Mouse (Mus musculus) liver, postnatal 0 days (tissue): ENCODE results near the gene Mst1. TPM values are rescaled to one million over a fixed set of nuclear protein-coding genes. Genes with fewer than 3 reads are reported as not detected.
A peak's percentile ranks its signal among the peaks of the same experiment; 100 is the strongest.

ENCODE experiments used
- ATAC-seq: fragments of 200-750 bp; cut with Nextera tagmentation; 2 replicates; pipeline ENCODE4 v1.8.0; 2017; ENCODE audit warnings: mild to moderate bottlenecking, moderate library complexity
- DNase-seq: peaks from one replicate; pipeline ENCODE4 v3.0.0-alpha.2; 2016
- H3K27ac ChIP-seq: fragments of 300-500 bp; sonication (generic); 2 replicates; pipeline ENCODE4 v1.5.1; 2014; ENCODE audit warnings: antibody characterized with exemption, moderate library complexity, mild to moderate bottlenecking, low read depth
- H3K27me3 ChIP-seq: fragments of 300-500 bp; sonication (generic); 2 replicates; pipeline ENCODE4 v1.6.1; 2014; ENCODE audit warnings: low read length, control low read depth, mixed read lengths; ENCODE audit not compliant: insufficient read depth
- H3K36me3 ChIP-seq: fragments of 300-500 bp; sonication (generic); replicated peaks from 2 replicates; pipeline ENCODE4 v1.6.1; 2014; ENCODE audit warnings: mild to moderate bottlenecking, control low read depth, low read length, moderate library complexity, mixed read lengths; ENCODE audit not compliant: insufficient read depth
- H3K4me1 ChIP-seq: fragments of 300-500 bp; sonication (generic); 2 replicates; pipeline ENCODE4 v1.6.1; 2014; ENCODE audit warnings: antibody characterized with exemption, mild to moderate bottlenecking, control low read depth; ENCODE audit not compliant: insufficient read depth
- H3K4me2 ChIP-seq: fragments of 300-500 bp; sonication (generic); 2 replicates; pipeline ENCODE4 v1.6.1; 2014; ENCODE audit warnings: low read depth, mild to moderate bottlenecking, low read length, moderate library complexity, mixed read lengths
- H3K4me3 ChIP-seq: fragments of 300-500 bp; sonication (generic); 2 replicates; pipeline ENCODE4 v1.5.1; 2014; ENCODE audit warnings: low read depth, low read length
- H3K9ac ChIP-seq: fragments of 300-500 bp; sonication (generic); replicated peaks from 2 replicates; pipeline ENCODE4 v1.6.1; 2014; ENCODE audit warnings: mild to moderate bottlenecking, moderate library complexity
- H3K9me3 ChIP-seq: fragments of 300-500 bp; sonication (generic); 2 replicates; pipeline ENCODE4 v1.6.1; 2016; ENCODE audit warnings: mild to moderate bottlenecking, control low read depth, low read length, mixed read lengths
- CTCF ChIP-seq: sonication (generic); IDR thresholded peaks from 2 replicates; pipeline ENCODE4 v1.5.1; 2016; ENCODE audit warnings: antibody characterized with exemption, low read depth
- EP300 ChIP-seq: IDR thresholded peaks from 2 replicates; pipeline ENCODE4 v1.6.1; 2016; ENCODE audit warnings: antibody characterized with exemption, low read depth, mild to moderate bottlenecking
- WGBS: fragments of 180-500 bp; shearing (Covaris S2); extraction: QIAGEN DNeasy Blood & Tissue Kit; methylation state at CpG from one replicate; pipeline ENCODE4 v1.1.7; 2014; ENCODE audit not compliant: insufficient replicate concordance; 5-methylcytosine and 5-hydroxymethylcytosine counted together
- polyA plus RNA-seq: library from polyadenylated mRNA; unstranded; fragments of >200 nt; fragmentation: Nextera tagmentation; extraction: Ambion mirVana; gene quantifications from 2 replicates; pipeline ENCODE4 v1.2.1, GENCODE M21; 2015

Mst1 gene
- polyA plus RNA-seq, 1 experiment from 2014 or later = 93.0 TPM

GRCm38 (mm10) chr9:108095949-108096712 lies 15.9 kb downstream of the Mst1 start:
- peak; percentile 57 for ATAC-seq
- peak overlapping the region; percentile 92 for H3K4me2 ChIP-seq
- 40% methylated on average over 10 of the region's 10 CpGs for WGBS
- no peaks in the 10 kb centered on the region for H3K9me3 ChIP-seq
- no peaks in the 10 kb centered on the region for H3K27me3 ChIP-seq
- TF ChIP-seq CTCF (peak; percentile 54), EP300 (peak; percentile 14; the same call in 1 of the 2 replicates)
- peaks cover 33% of the 10 kb centered on the region for H3K4me1 ChIP-seq
- peak; percentile 57 for DNase-seq
- H3K27ac ChIP-seq = peak overlapping the region; percentile 98
- H3K4me3 ChIP-seq = peak overlapping the region; percentile 76
- H3K9ac ChIP-seq = peak overlapping the region; percentile 92
- H3K36me3 ChIP-seq = peaks cover 19% of the 10 kb centered on the region

- ATAC-seq (no peak), DNase-seq (no peak)
- Histone ChIP-seq H3K27ac (no peak overlapping the region), H3K9me3 (no peaks in the 10 kb centered on the region), H3K36me3 (no peaks in the 10 kb centered on the region), H3K4me1 (peaks cover 26% of the 10 kb centered on the region), H3K4me3 (no peak overlapping the region), H3K9ac (no peak overlapping the region), H3K27me3 (no peaks in the 10 kb centered on the region), H3K4me2 (no peak overlapping the region)
- WGBS = 89% methylated on average over 8 of the region's 8 CpGs
- TF ChIP-seq CTCF = no peak
- no peak for TF ChIP-seq EP300
Measured at GRCm38 (mm10) chr9:108099619-108100018, 19.4 kb downstream of the Mst1 start.

GRCm38 (mm10) chr9:108104766-108105548 lies 24.7 kb downstream of the Mst1 start:
- no peaks in the 10 kb centered on the region for H3K9me3 ChIP-seq
- DNase-seq = peak; percentile 79
- peaks cover 3% of the 10 kb centered on the region; the same call in 1 of the 2 replicates for H3K27me3 ChIP-seq
- H3K9ac ChIP-seq = peak overlapping the region; percentile 47
- peak overlapping the region; percentile 31 for H3K27ac ChIP-seq
- WGBS = 44% methylated on average over 31 of the region's 31 CpGs
- peaks cover 25% of the 10 kb centered on the region for H3K4me1 ChIP-seq
- H3K36me3 ChIP-seq = no peaks in the 10 kb centered on the region
- peak overlapping the region; percentile 29 for H3K4me3 ChIP-seq
- no peak for TF ChIP-seq EP300
- peak; percentile 85 for ATAC-seq
- peak overlapping the region; percentile 62 for H3K4me2 ChIP-seq

- 67% methylated on average over 12 of the region's 12 CpGs for WGBS
- no peak for TF ChIP-seq CTCF
- TF ChIP-seq EP300 = no peak
- Histone ChIP-seq H3K27me3 (peaks cover 3% of the 10 kb centered on the region; the same call in 1 of the 2 replicates), H3K4me3 (0 out of 2 replicates have a peak overlapping the region, but pooled peaks have one; percentile 29), H3K36me3 (no peaks in the 10 kb centered on the region), H3K27ac (peak overlapping the region; percentile 31; the same call in 1 of the 2 replicates), H3K9ac (peak overlapping the region; percentile 47; the same call in 1 of the 2 replicates), H3K4me2 (peak overlapping the region; percentile 62), H3K4me1 (peaks cover 25% of the 10 kb centered on the region), H3K9me3 (no peaks in the 10 kb centered on the region)
- ATAC-seq (no peak), DNase-seq (no peak)
Measured at GRCm38 (mm10) chr9:108105549-108105863, 25.3 kb downstream of the Mst1 start.

GRCm38 (mm10) chr9:108106090-108106489 lies 25.9 kb downstream of the Mst1 start:
- no peak for DNase-seq
- H3K4me2 ChIP-seq = 0 out of 2 replicates have a peak overlapping the region, but pooled peaks have one; percentile 62
- peak; percentile 32; the same call in 1 of the 2 replicates for TF ChIP-seq CTCF
- TF ChIP-seq EP300 = no peak
- H3K27ac ChIP-seq = no peak overlapping the region
- H3K36me3 ChIP-seq = no peaks in the 10 kb centered on the region
- no peak overlapping the region for H3K4me3 ChIP-seq
- WGBS = 86% methylated on average over 23 of the region's 23 CpGs
- no peak for ATAC-seq
- H3K9ac ChIP-seq = no peak overlapping the region
- H3K27me3 ChIP-seq = peaks cover 9% of the 10 kb centered on the region; the same call in 1 of the 2 replicates
- H3K9me3 ChIP-seq = no peaks in the 10 kb centered on the region
- H3K4me1 ChIP-seq = peaks cover 29% of the 10 kb centered on the region

DNA sequence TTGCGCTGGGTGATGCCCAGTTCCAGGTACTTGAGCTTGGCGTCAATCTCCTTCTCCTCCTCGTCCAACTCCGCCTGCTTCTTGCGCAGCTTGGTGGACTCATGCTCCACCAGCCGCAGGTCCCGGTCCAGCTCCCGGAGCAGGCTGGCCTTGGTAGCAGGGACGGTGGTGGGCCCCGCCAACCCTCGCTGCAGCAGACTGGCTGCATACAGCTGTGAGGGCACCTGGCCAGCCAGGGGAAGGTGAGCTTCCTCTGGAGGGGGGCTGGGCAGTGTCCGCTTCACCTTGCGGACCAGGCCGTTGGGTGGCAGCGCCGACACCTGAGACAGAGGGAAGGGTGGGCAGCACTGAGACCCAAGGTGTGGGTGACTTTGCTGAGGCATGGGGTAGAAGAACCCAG lies 27.6 kb downstream of the Mst1 start:
- DNase-seq = no peak
- Histone ChIP-seq H3K4me3 (no peak overlapping the region), H3K27me3 (peaks cover 13% of the 10 kb centered on the region; the same call in 1 of the 2 replicates), H3K27ac (no peak overlapping the region), H3K4me1 (peaks cover 33% of the 10 kb centered on the region), H3K9me3 (no peaks in the 10 kb centered on the region), H3K36me3 (no peaks in the 10 kb centered on the region), H3K4me2 (no peak overlapping the region), H3K9ac (no peak overlapping the region)
- 83% methylated on average over 16 of the region's 16 CpGs for WGBS
- TF ChIP-seq EP300 (no peak), CTCF (no peak)
- no peak for ATAC-seq
